Mouse (Mus musculus): ENCODE results near the gene Tecpr2.
"Not testable (repeated sequence)": the region's sequence is repeated elsewhere in the genome, so short reads cannot be mapped to it uniquely, and the experiment has no call there.

The Tecpr2 gene

DNA sequence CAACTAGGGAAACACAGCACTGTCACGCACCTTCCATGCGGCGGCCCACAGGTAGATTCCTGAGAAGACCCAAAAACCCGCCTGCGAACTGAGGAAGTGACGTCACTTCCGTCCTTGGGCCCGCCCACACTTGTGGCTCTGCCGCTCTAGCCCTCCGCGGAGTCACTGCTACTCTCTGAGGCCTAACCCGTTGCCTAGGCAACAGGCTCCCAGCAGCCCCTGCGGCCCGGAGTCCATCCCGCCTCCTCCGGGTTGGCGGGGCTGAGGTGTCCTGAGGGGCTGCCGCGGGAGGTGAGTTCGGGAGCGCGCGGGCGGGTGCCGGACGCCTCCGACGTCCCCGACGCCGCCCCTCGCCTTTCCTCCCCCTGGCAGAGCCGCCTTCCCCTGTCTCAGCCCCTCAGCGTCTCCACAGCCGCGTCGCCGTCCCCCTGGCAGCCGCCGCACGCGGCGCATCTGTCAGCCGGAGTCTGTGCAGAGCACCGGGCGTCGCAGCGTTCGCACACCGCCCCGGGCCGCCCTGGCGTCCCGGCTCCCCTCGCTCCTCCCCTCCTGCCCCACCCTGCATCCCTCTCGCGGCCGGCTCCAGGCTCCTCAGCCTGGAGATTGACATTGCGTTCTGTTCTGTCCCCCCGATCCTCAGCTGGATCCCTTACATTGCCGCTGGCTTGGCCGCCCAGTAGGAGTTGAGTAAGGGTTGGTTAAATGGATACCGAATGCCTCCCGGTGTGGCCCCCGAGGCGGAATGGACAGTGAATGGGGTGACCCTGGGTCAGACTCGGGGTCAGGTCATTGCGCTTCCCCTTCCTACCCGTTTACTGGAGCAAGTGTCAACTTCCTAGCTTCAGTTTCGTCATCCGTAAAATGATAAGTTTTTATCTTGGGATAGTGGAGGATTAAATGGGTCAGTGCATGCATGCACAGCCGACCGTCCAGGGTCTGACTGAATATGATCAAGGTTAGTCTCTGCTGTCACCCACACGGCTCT is at the start of gene Tecpr2, which contains the start of gene Cinp:
TSS of gene Tecpr2 (plus strand) at position 229 of the 985 bp plus-strand sequence.
TSS of gene Cinp (minus strand) at position 110 of the 985 bp plus-strand sequence.
- peak; percentile 94 for DNase-seq (ENCODE audit: low read depth, low spot score)

DNA sequence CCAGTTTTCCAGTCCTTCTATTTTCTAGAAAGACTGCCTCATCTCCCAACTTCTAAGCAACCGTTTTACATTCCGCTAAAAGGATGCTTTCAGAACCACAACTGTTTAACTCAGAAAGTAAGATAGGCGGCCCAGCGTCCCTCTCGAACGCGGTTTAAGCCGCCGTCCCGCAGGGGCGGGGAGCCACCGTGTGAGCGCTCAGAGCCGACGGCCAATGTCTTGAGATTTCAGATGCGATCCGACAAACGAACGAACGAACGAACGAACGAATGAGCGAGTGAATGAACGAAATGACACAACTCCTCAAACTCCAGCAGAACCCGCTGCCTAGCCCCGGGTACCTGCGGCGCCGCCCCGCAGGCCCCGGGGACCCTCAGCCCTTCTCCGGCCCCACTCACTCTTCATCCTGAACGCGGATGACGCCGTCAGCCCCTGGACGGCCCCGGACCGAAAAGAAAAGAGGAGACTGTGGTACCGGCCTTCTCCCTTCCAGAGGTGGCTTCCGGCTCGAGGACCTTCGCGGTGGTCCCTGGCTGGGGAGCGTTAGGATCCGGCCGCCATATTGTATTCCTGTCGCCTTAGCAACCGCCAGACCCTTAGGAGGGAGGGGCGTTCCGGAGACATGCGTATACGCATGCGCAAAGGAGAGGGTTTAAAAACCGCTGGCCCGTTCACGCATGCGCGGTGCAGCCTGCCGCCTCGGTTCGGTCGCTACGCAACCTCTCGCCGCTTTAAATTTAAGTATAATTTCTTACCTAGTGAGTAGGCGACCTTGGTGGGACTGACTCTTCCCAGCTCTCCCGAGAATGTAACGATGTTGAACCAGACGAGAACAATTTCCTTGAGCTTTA is 48.5 kb upstream of the Tecpr2 start, which contains the start of gene Mok:
TSS of gene Mok (minus strand) at position 592 of the 851 bp plus-strand sequence.
- DNase-seq (ENCODE audit: low read depth, low spot score), result peak; percentile 90

- no peak for DNase-seq (ENCODE audit: low read depth, low spot score)
These were observed 47.2 kb upstream of the Tecpr2 start for GRCm38 (mm10) chr12:110841731-110842493.

DNA sequence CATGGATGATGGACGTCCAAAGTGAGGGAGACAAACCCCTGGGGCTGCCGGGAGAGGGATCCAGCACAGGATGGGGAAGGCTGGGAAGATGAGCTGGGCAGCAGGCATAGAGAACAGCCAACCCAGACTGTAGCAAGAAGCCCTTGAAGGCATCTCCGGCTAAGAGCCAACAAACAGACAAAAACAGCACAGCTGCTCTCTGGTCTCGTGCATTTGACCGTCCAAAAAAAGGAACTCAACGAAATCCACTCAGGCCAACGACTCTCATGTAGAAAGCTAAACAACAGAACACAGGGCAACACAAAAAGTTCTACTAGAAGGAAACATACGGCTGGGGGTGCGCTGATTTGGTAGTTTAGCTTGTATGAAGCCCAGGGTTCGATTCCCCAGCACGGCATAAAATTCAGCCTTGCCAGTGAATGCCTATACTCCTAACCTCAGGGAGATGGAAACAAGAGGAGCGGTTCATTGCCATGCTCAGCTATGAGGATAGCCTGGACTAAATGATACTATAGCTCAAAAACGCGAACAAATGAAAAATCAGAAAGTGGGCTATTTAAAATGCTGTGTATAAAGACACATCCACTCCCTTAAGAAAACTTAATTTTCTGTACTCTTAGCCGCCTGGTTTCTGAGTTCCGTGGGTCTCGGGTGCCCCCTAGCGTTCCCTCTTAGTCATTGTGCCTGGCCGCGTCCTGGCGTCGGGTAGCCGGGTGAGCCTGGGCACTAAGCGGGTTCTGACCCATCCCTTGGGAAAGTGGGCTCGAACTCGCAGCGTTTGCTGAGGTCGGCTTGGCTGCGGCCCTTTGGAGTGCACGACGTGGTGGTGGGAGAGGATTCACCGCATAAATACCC is 45.6 kb upstream of the Tecpr2 start:
- peak; percentile 68 for DNase-seq (ENCODE audit: low read depth, low spot score)

- DNase-seq (ENCODE audit: low read depth, low spot score), result no peak
These were observed 44.6 kb upstream of the Tecpr2 start for GRCm38 (mm10) chr12:110844227-110845130.

GRCm38 (mm10) chr12:110845131-110845880 is 43.8 kb upstream of the Tecpr2 start:
- DNase-seq (ENCODE audit: low read depth, low spot score), result peak; percentile 92

GRCm38 (mm10) chr12:110846191-110846765 is 42.8 kb upstream of the Tecpr2 start:
- no peak for DNase-seq (ENCODE audit: low read depth, low spot score)

GRCm38 (mm10) chr12:110850010-110850928 is 38.8 kb upstream of the Tecpr2 start, which contains the start of gene Zfp839:
TSS of gene Zfp839 (plus strand) at chr12:110850253.
- DNase-seq (ENCODE audit: low read depth, low spot score), result no peak

- DNase-seq (ENCODE audit: low read depth, low spot score), result no peak
These were observed 38.2 kb upstream of the Tecpr2 start for GRCm38 (mm10) chr12:110850929-110851256.

- no peak for DNase-seq (ENCODE audit: low read depth, low spot score)
These were observed 37.6 kb upstream of the Tecpr2 start for GRCm38 (mm10) chr12:110851414-110851813.

GRCm38 (mm10) chr12:110851923-110852322 is 37.1 kb upstream of the Tecpr2 start:
- no peak for DNase-seq (ENCODE audit: low read depth, low spot score)

DNA sequence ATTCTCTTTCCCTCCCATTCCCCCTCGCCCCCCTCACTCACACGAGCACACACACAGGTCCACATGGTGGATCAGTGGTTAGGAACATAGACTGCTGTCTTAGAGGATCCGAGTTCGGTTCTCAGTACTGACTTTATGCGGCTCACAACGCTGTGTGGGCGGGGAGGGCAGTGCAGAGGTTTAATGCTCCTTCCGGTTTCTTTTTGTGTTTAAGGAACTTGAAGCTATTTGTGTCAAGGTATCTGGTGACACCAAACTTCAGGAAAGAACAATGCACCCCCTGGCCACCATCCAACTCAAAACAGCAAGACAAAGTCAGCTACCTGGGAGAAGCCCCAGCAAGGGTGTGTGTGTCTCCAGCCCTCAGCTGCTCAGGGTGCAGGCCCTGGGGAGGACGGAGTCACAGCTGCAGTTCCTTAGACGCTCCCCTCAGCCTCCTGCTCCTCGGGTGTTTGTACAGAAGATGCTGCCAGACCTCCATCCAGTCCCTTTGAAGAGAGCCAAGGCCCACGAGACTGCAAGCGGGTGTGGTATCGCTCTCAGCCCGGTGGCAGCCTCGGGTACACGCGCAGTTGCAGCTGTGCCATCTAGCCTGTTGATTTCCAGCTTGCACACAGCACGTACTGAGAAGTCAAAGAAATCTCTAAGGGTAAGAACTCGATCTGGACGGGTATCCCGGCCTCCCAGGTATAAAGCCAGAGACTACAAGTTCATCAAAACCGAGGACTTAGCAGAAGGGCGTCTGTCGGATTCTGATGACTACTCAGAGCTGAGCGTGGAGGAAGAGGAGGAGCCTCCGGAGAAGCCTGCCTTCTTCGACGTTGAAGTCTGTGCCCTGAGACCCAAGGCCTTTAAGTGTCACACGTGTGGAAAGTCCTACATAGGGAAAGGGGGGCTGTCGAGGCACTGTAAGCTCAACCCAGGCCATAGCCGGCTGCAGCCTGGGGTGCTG is 34.0 kb upstream of the Tecpr2 start:
- no peak for DNase-seq (ENCODE audit: low read depth, low spot score)

GRCm38 (mm10) chr12:110857196-110857595 is 31.9 kb upstream of the Tecpr2 start:
- no peak for DNase-seq (ENCODE audit: low read depth, low spot score)

GRCm38 (mm10) chr12:110858681-110859080 is 30.4 kb upstream of the Tecpr2 start:
- DNase-seq (ENCODE audit: low read depth, low spot score), result not testable (repeated sequence)

GRCm38 (mm10) chr12:110860293-110860692 is 28.8 kb upstream of the Tecpr2 start:
- no peak for DNase-seq (ENCODE audit: low read depth, low spot score)

- DNase-seq (ENCODE audit: low read depth, low spot score), result no peak
These were observed 27.8 kb upstream of the Tecpr2 start for GRCm38 (mm10) chr12:110861256-110861655.

Data from retina, adult 2 months (tissue).